Mouse (Mus musculus) ES-Bruce4 (cell line): ENCODE results near the gene Cpt2. TPM values are rescaled to one million over a fixed set of nuclear protein-coding genes. Genes with fewer than 3 reads are reported as not detected.

Experiments
- H3K27ac ChIP-seq: 2 replicates; pipeline ENCODE4 v1.5.1; 2012; ENCODE audit warnings: low read length, inconsistent platforms; ENCODE audit not compliant: insufficient read depth
- H3K27me3 ChIP-seq: 2 replicates; pipeline ENCODE4 v1.6.1; 2012; ENCODE audit warnings: mild to moderate bottlenecking, low read length, inconsistent platforms; ENCODE audit not compliant: control insufficient read depth, poor library complexity, insufficient read depth, severe bottlenecking
- H3K36me3 ChIP-seq: 2 replicates; pipeline ENCODE4 v1.6.1; 2012; ENCODE audit warnings: inconsistent platforms, mild to moderate bottlenecking, low read length, moderate library complexity; ENCODE audit not compliant: control insufficient read depth, poor library complexity, insufficient read depth, severe bottlenecking
- H3K4me1 ChIP-seq: one replicate; pipeline ENCODE4 v1.8.1; 2011; ENCODE audit warnings: low read length; ENCODE audit not compliant: control insufficient read depth, insufficient read depth
- H3K4me3 ChIP-seq: 2 replicates; pipeline ENCODE4 v1.5.1; 2011; ENCODE audit warnings: low read depth, mild to moderate bottlenecking, low read length
- H3K9ac ChIP-seq: 2 replicates; pipeline ENCODE4 v1.6.1; 2012; ENCODE audit warnings: low read depth, mild to moderate bottlenecking, inconsistent platforms; ENCODE audit not compliant: poor library complexity, severe bottlenecking
- H3K9me3 ChIP-seq: replicated peaks from 2 replicates; pipeline ENCODE4 v1.6.1; 2012; ENCODE audit warnings: mild to moderate bottlenecking, low read length, inconsistent platforms; ENCODE audit not compliant: control insufficient read depth, poor library complexity, insufficient read depth, severe bottlenecking
- CTCF ChIP-seq: IDR thresholded peaks from one replicate; pipeline ENCODE4 v1.8.1; 2011; ENCODE audit warnings: low read depth, low read length
- EP300 ChIP-seq: IDR thresholded peaks from 2 replicates; pipeline ENCODE4 v1.6.1; 2011; ENCODE audit warnings: low read depth, low read length; ENCODE audit not compliant: insufficient read depth
- POLR2A ChIP-seq: IDR thresholded peaks from one replicate; pipeline ENCODE4 v1.8.1; 2011; ENCODE audit warnings: low read length; ENCODE audit not compliant: insufficient read depth
- polyA plus RNA-seq: library from polyadenylated mRNA; stranded (reverse); fragments of >200 nt; gene quantifications from 2 replicates; pipeline ENCODE4 v1.2.4, GENCODE M21; 2011; ENCODE audit warnings: low read depth; ENCODE audit not compliant: missing spikeins, insufficient read depth, insufficient read length

Cpt2 gene
- polyA plus RNA-seq, 1 experiment, result 41.5 TPM

DNA sequence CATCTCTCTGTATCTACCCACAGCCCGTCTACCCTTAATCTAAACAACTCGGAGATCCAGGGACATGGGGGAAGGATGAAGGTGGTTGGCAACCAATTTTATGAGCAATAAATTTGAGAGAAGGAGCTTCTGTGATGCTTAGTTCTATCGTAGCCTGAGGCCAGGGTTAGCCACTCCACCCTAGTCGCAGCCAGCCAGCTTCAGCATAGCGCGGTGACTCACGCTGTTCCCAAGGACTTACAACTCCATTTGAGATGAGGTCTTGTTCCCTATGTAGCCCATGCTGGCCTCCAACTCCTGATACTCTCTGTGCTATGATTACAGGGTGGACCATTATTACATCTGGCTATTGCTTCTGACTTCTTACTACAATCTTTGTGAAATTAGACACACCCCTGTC lies 19.3 kb upstream of the Cpt2 start:
- Histone ChIP-seq H3K27me3 (no peaks in the 10 kb centered on the region), H3K27ac (no peak overlapping the region), H3K9me3 (no peaks in the 10 kb centered on the region), H3K4me3 (no peak overlapping the region), H3K36me3 (no peaks in the 10 kb centered on the region), H3K4me1 (no peaks in the 10 kb centered on the region), H3K9ac (no peak overlapping the region)
- TF ChIP-seq POLR2A (no peak), EP300 (no peak), CTCF (no peak)

DNA sequence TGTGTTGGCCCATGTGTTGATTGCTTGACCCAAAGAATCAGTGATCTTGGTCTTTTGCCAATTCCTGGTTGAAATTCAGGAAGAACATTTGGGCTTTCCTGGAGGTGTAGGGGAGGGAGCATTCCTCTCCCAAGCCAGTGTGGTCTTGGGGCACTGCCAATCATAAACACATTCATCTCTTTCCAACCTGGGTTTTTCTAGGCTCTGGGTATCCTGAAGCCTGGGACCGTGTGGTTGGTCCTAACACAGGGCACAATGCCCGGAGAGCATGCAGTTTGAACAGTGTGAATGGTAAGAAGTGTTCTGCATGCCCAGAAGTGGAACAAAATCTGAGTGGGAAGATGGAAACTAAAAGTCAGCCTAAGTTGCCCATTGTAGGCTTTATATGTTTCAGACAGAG lies 14.7 kb upstream of the Cpt2 start:
- no peak for TF ChIP-seq EP300
- TF ChIP-seq POLR2A, result no peak
- Histone ChIP-seq H3K9ac (no peak overlapping the region), H3K27me3 (no peaks in the 10 kb centered on the region), H3K4me1 (no peaks in the 10 kb centered on the region), H3K27ac (no peak overlapping the region), H3K4me3 (no peak overlapping the region), H3K36me3 (no peaks in the 10 kb centered on the region), H3K9me3 (no peaks in the 10 kb centered on the region)

DNA sequence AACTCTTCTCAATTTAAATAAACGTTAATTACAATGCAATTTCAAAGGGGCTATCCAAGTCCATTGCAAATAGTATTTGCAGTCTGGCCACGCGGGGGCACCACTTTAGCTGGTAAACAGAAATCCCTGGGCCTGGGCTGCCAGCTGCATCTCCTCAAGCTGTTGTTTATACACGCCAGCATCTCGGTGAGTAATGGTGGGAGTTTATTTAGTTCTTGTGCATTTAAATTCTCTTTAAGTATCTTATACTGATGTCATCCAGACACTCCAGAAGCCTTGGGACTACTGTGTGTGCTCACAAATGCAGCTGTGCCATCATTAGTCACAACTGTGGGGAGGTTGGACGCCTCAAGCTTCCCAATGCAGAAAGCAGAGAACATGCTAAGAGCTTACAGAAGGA lies 13.9 kb upstream of the Cpt2 start:
- H3K27ac ChIP-seq, result no peak overlapping the region
- H3K36me3 ChIP-seq, result no peaks in the 10 kb centered on the region
- H3K4me1 ChIP-seq, result no peaks in the 10 kb centered on the region
- H3K9me3 ChIP-seq, result no peaks in the 10 kb centered on the region
- no peak overlapping the region for H3K4me3 ChIP-seq
- TF ChIP-seq CTCF (peak; percentile 43), EP300 (no peak)
- H3K27me3 ChIP-seq, result no peaks in the 10 kb centered on the region
- H3K9ac ChIP-seq, result no peak overlapping the region

GRCm38 (mm10) chr4:107935254-107935653 lies 11.8 kb upstream of the Cpt2 start:
- no peak overlapping the region for H3K4me3 ChIP-seq
- no peak overlapping the region for H3K9ac ChIP-seq
- no peaks in the 10 kb centered on the region for H3K27me3 ChIP-seq
- no peak for TF ChIP-seq POLR2A
- no peak for TF ChIP-seq CTCF
- TF ChIP-seq EP300, result no peak
- H3K9me3 ChIP-seq, result no peaks in the 10 kb centered on the region
- H3K4me1 ChIP-seq, result no peaks in the 10 kb centered on the region
- no peaks in the 10 kb centered on the region for H3K36me3 ChIP-seq
- no peak overlapping the region for H3K27ac ChIP-seq

- no peaks in the 10 kb centered on the region for H3K36me3 ChIP-seq
- H3K9ac ChIP-seq, result no peak overlapping the region
- H3K27me3 ChIP-seq, result no peaks in the 10 kb centered on the region
- no peak overlapping the region for H3K4me3 ChIP-seq
- no peak for TF ChIP-seq EP300
- no peak for TF ChIP-seq POLR2A
- no peak for TF ChIP-seq CTCF
- no peaks in the 10 kb centered on the region for H3K4me1 ChIP-seq
- no peaks in the 10 kb centered on the region for H3K9me3 ChIP-seq
- H3K27ac ChIP-seq, result no peak overlapping the region
Observed at GRCm38 (mm10) chr4:107933239-107933638, 9.8 kb upstream of the Cpt2 start.

DNA sequence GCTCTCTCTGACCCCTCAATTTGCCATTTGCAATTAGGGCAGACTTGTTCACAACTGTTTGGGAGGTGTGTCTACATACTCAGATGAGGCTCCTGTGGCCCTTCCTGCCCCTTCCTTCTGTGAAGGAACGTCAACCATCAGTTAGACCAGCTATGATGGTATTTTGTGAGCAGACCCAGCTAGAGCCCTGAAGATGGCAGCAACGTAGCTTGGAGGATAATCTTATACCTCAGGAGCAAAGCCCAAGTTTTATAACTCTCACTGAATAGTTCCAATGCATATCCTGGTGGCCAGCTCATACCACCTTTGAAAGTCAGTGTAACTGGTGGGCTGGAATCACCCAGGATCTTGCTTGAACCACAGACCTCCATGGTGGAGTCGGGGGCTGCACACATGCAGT lies 8.0 kb upstream of the Cpt2 start:
- Histone ChIP-seq H3K36me3 (no peaks in the 10 kb centered on the region), H3K27ac (no peak overlapping the region), H3K4me3 (no peak overlapping the region), H3K4me1 (no peaks in the 10 kb centered on the region), H3K27me3 (no peaks in the 10 kb centered on the region), H3K9me3 (no peaks in the 10 kb centered on the region), H3K9ac (no peak overlapping the region)
- TF ChIP-seq POLR2A (no peak), EP300 (no peak), CTCF (no peak)
